Mouse (Mus musculus) kidney, adult 9 months (tissue): Measurements from ENCODE around the gene Olfr934.

Experiments used
- DNase-seq: peaks from one replicate; pipeline ENCODE4 v3.0.0; 2022

The Olfr934 gene

DNA sequence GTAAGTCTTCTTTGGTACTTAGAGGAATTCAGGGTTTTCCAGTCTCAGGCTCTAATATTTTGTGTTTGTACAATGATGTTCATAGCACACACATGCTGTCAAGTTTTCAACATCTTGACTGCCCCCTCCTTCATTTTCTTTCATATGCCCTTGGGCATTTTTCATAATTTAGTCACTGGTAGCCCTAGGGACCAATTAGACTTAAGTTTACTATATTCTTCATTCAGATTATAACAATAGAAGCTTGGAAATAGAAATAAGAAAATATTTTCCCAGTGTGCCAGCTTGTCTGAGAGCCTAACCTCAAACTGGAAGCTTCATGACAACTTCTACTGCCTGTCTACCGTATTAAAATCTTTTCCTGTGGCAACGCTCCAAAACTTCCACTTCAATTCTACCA lies at the start of gene Olfr934:
TSS of gene Olfr934 (minus strand) at position 101 of the 400 bp plus-strand sequence.
- DNase-seq, result no peak

- DNase-seq, result no peak
These were observed 35.2 kb upstream of the Olfr934 start, which contains the start of gene Olfr146 for GRCm38 (mm10) chr9:39023277-39023676. Olfr146 (minus strand) TSS chr9:39023377.

DNA sequence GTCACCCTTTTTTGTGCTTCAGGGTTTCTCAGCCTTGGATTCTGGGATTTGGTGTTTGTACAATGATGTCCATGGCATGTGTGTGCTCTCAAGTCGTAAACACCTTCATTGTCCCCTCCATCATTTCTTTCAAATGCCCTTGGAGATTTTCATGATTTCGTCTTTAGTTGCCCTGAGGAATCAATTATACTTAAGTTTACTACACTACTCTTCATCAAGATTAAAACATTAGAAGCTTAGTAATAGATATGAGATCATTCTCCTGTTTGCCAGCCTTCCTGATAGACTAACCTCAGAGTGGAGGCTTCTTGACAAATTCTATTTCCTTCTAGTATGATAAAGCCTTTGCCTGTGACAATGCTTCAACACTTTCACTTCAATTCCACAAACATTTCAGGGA lies 11.5 kb upstream of the Olfr934 start, which contains the start of gene Olfr935:
TSS of gene Olfr935 (minus strand) at position 101 of the 400 bp plus-strand sequence.
- DNase-seq, result no peak

- no peak for DNase-seq
These were observed 16.1 kb downstream of the Olfr934 start, which contains the start of gene Olfr933 for GRCm38 (mm10) chr9:38972013-38972412. Olfr933 (plus strand) TSS chr9:38972313.

DNA sequence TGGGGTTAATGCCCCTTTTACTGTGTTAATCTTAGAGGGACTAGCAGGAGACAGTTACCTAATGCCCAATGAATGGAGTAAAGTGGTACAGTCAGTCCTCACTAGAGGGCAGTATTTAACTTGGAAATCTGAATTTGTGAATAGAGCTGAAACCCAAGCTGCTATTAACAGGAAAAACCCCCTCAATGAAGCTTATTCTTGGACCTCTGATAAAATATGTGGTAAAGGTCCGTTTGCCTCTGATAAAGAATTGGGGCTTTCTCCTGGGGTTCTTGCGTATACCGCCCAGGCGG lies 34.0 kb downstream of the Olfr934 start:
- peak; percentile 13 for DNase-seq

DNA sequence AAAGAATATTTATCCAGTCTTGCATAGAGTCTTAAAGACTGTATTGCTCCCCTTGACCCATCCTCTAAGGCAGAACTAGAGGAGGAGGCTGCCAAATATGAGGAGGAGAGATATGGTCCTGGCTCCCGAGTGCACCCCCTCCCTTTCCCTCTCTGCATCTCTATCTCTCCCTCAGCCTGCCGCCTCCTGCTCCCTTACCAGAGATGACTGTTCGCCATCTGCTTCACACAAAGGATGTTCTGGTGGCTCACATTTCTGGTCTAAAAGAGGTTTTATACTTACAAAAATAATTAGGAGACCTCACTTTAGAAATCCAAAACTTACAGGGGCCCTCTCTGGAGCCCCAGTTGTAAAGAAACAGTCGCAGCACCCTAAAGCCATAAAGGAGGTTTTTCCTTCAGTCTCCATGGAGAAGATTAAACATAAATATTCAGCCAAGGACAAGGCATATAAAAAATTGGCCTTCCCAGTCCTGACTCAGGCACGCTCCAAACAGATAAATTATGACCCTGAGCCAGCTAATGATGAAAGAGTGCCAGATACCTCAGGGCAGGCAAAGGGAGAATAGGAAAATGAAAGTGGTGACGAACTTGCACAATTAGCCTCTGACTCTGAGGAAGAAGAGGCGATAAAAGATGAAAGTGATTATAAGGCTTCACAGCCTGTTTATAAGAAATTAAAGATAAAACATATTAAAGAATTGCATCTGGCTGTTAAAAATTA lies 34.6 kb downstream of the Olfr934 start:
- no peak for DNase-seq
